Mouse (Mus musculus) NIH3T3 (cell line): ENCODE data around the gene Dcaf1.

Source experiments
- DNase-seq: peaks from one replicate; pipeline ENCODE4 v3.0.0-alpha.2; 2012; ENCODE audit warnings: low read depth

Dcaf1 gene

GRCm38 (mm10) chr9:106879471-106879870 lies 57.8 kb downstream of the Dcaf1 start:
- DNase-seq: no peak

- no peak for DNase-seq
These were observed 59.5 kb downstream of the Dcaf1 start for GRCm38 (mm10) chr9:106881071-106881755.

GRCm38 (mm10) chr9:106882176-106882575 lies 60.5 kb downstream of the Dcaf1 start:
- DNase-seq: no peak

GRCm38 (mm10) chr9:106883085-106883484 lies 61.4 kb downstream of the Dcaf1 start:
- DNase-seq: no peak

GRCm38 (mm10) chr9:106884306-106884705 lies 62.6 kb downstream of the Dcaf1 start:
- DNase-seq: no peak

- DNase-seq: peak; percentile 11
These were observed 63.6 kb downstream of the Dcaf1 start for GRCm38 (mm10) chr9:106884996-106885900.

GRCm38 (mm10) chr9:106885901-106886731 lies 64.4 kb downstream of the Dcaf1 start:
- DNase-seq: peak; percentile 48

- peak; percentile 99 for DNase-seq
These were observed 65.4 kb downstream of the Dcaf1 start, which contains the start of gene Rbm15b for GRCm38 (mm10) chr9:106886828-106887702. Gene Rbm15b (minus strand): TSS chr9:106887428.

- DNase-seq: no peak
These were observed 66.7 kb downstream of the Dcaf1 start for GRCm38 (mm10) chr9:106888346-106888745.

- peak; percentile 24 for DNase-seq
These were observed 67.6 kb downstream of the Dcaf1 start for GRCm38 (mm10) chr9:106889321-106889720.

GRCm38 (mm10) chr9:106890496-106891240 lies 69.0 kb downstream of the Dcaf1 start:
- peak; percentile 23 for DNase-seq

GRCm38 (mm10) chr9:106891341-106891741 lies 69.7 kb downstream of the Dcaf1 start:
- peak; percentile 8 for DNase-seq

GRCm38 (mm10) chr9:106891829-106892551 lies 70.3 kb downstream of the Dcaf1 start, which contains the start of gene Manf:
Gene Manf (minus strand): TSS chr9:106891979.
- peak; percentile 96 for DNase-seq

GRCm38 (mm10) chr9:106892552-106892875 lies 70.8 kb downstream of the Dcaf1 start:
- DNase-seq: no peak

GRCm38 (mm10) chr9:106893327-106893726 lies 71.7 kb downstream of the Dcaf1 start:
- no peak for DNase-seq

- no peak for DNase-seq
These were observed 77.2 kb downstream of the Dcaf1 start for GRCm38 (mm10) chr9:106898901-106899300.

GRCm38 (mm10) chr9:106901596-106901995 lies 79.9 kb downstream of the Dcaf1 start:
- DNase-seq: no peak

- no peak for DNase-seq
These were observed 81.6 kb downstream of the Dcaf1 start for GRCm38 (mm10) chr9:106903099-106903790.

GRCm38 (mm10) chr9:106903791-106904134 lies 82.1 kb downstream of the Dcaf1 start:
- DNase-seq: peak; percentile 81
